Mouse (Mus musculus): Measurements from ENCODE around the gene Lyg1. TPM values are rescaled to one million over a fixed set of nuclear protein-coding genes. Genes with fewer than 3 reads are reported as not detected.

Gene Lyg1
- polyA plus RNA-seq, 1 experiment from 2014 or later = not detected

GRCm38 (mm10) chr1:37925971-37926370 is 31.6 kb downstream of the Lyg1 start:
- no peaks in the 10 kb centered on the region for H3K9me3 ChIP-seq
- H3K4me3 ChIP-seq = no peak overlapping the region
- no peak overlapping the region for H3K4me2 ChIP-seq (replicated peaks)
- H3K4me1 ChIP-seq = no peaks in the 10 kb centered on the region
- no peaks in the 10 kb centered on the region for H3K36me3 ChIP-seq
- no peak overlapping the region for H3K27ac ChIP-seq
- 76% methylated on average over 8 of the region's 8 CpGs for WGBS
- no peak for ATAC-seq (ENCODE audit: low FRiP score, low read depth)
- H3K27me3 ChIP-seq (replicated peaks) = no peaks in the 10 kb centered on the region
- H3K9ac ChIP-seq = no peak overlapping the region

GRCm38 (mm10) chr1:37922536-37922935 is 35.0 kb downstream of the Lyg1 start:
- WGBS = 48% methylated on average over 8 of the region's 8 CpGs
- ATAC-seq (ENCODE audit: low FRiP score, low read depth) = no peak
- Histone ChIP-seq H3K4me1 (no peaks in the 10 kb centered on the region), H3K36me3 (no peaks in the 10 kb centered on the region), H3K27ac (no peak overlapping the region), H3K9ac (no peak overlapping the region), H3K4me2 (replicated peaks) (no peak overlapping the region), H3K27me3 (replicated peaks) (no peaks in the 10 kb centered on the region), H3K4me3 (no peak overlapping the region), H3K9me3 (no peaks in the 10 kb centered on the region)

- no peak for ATAC-seq (ENCODE audit: low FRiP score, low read depth)
- no peaks in the 10 kb centered on the region for H3K27me3 ChIP-seq (replicated peaks)
- no peak overlapping the region for H3K4me3 ChIP-seq
- no peak overlapping the region for H3K27ac ChIP-seq
- no peaks in the 10 kb centered on the region for H3K9me3 ChIP-seq
- H3K4me2 ChIP-seq (replicated peaks) = no peak overlapping the region
- no peak overlapping the region for H3K9ac ChIP-seq
- no peaks in the 10 kb centered on the region for H3K4me1 ChIP-seq
- no peaks in the 10 kb centered on the region for H3K36me3 ChIP-seq
- 81% methylated on average over 6 of the region's 6 CpGs for WGBS
These were observed 39.5 kb downstream of the Lyg1 start for GRCm38 (mm10) chr1:37918096-37918495.

GRCm38 (mm10) chr1:37917666-37918065 is 39.9 kb downstream of the Lyg1 start:
- Histone ChIP-seq H3K4me2 (replicated peaks) (no peak overlapping the region), H3K36me3 (no peaks in the 10 kb centered on the region), H3K9me3 (no peaks in the 10 kb centered on the region), H3K27ac (no peak overlapping the region), H3K27me3 (replicated peaks) (no peaks in the 10 kb centered on the region), H3K4me3 (no peak overlapping the region), H3K4me1 (no peaks in the 10 kb centered on the region), H3K9ac (no peak overlapping the region)
- no peak for ATAC-seq (ENCODE audit: low FRiP score, low read depth)
- WGBS = 79% methylated on average over 13 of the region's 13 CpGs

- H3K9ac ChIP-seq = no peak within 1 kb of the TSS
- WGBS = 76% methylated on average over 5 of the region's 5 CpGs
- H3K27ac ChIP-seq = no peak within 1 kb of the TSS
- H3K4me2 ChIP-seq (replicated peaks) = no peak within 1 kb of the TSS
- no peaks in the 10 kb centered on the region for H3K36me3 ChIP-seq
- H3K4me3 ChIP-seq = no peak within 1 kb of the TSS
- H3K9me3 ChIP-seq = no peaks in the 10 kb centered on the region
- no peaks in the 10 kb centered on the region for H3K4me1 ChIP-seq
- no peaks in the 10 kb centered on the region for H3K27me3 ChIP-seq (replicated peaks)
- no peak for ATAC-seq (ENCODE audit: low FRiP score, low read depth)
These were observed 41.2 kb downstream of the Lyg1 start, which contains the start of gene Lyg2 for GRCm38 (mm10) chr1:37916393-37916792. TSS of gene Lyg2 (minus strand) at chr1:37916493.

GRCm38 (mm10) chr1:37912751-37913150 is 44.8 kb downstream of the Lyg1 start:
- WGBS = 78% methylated on average over 2 of the region's 2 CpGs
- Histone ChIP-seq H3K9me3 (no peaks in the 10 kb centered on the region), H3K4me1 (no peaks in the 10 kb centered on the region), H3K27ac (no peak overlapping the region), H3K9ac (no peak overlapping the region), H3K4me3 (no peak overlapping the region), H3K36me3 (no peaks in the 10 kb centered on the region), H3K4me2 (replicated peaks) (no peak overlapping the region), H3K27me3 (replicated peaks) (no peaks in the 10 kb centered on the region)
- no peak for ATAC-seq (ENCODE audit: low FRiP score, low read depth)

- Histone ChIP-seq H3K4me1 (no peaks in the 10 kb centered on the region), H3K4me2 (replicated peaks) (no peak overlapping the region), H3K36me3 (peaks cover 14% of the 10 kb centered on the region), H3K9ac (no peak overlapping the region), H3K9me3 (no peaks in the 10 kb centered on the region), H3K27me3 (replicated peaks) (no peaks in the 10 kb centered on the region), H3K27ac (no peak overlapping the region), H3K4me3 (no peak overlapping the region)
- no peak for ATAC-seq (ENCODE audit: low FRiP score, low read depth)
- 37% methylated on average over 6 of the region's 6 CpGs for WGBS
These were observed 54.4 kb downstream of the Lyg1 start for GRCm38 (mm10) chr1:37903178-37903577.

- Histone ChIP-seq H3K27me3 (replicated peaks) (no peaks in the 10 kb centered on the region), H3K4me1 (no peaks in the 10 kb centered on the region), H3K36me3 (peaks cover 35% of the 10 kb centered on the region), H3K9ac (no peak overlapping the region), H3K4me3 (no peak overlapping the region), H3K4me2 (replicated peaks) (no peak overlapping the region), H3K27ac (no peak overlapping the region), H3K9me3 (no peaks in the 10 kb centered on the region)
- WGBS = 58% methylated on average over 6 of the region's 6 CpGs
- no peak for ATAC-seq (ENCODE audit: low FRiP score, low read depth)
These were observed 57.3 kb downstream of the Lyg1 start for GRCm38 (mm10) chr1:37900288-37900687.

- Histone ChIP-seq H3K27ac (no peak overlapping the region), H3K4me3 (no peak overlapping the region), H3K9ac (no peak overlapping the region), H3K4me2 (replicated peaks) (no peak overlapping the region), H3K9me3 (no peaks in the 10 kb centered on the region), H3K4me1 (no peaks in the 10 kb centered on the region), H3K36me3 (peaks cover 39% of the 10 kb centered on the region), H3K27me3 (replicated peaks) (no peaks in the 10 kb centered on the region)
- 85% methylated on average over 4 of the region's 4 CpGs for WGBS
- no peak for ATAC-seq (ENCODE audit: low FRiP score, low read depth)
These were observed 57.7 kb downstream of the Lyg1 start for GRCm38 (mm10) chr1:37899816-37900215.

Other genes starting within 250 kb of the Lyg1 start
- 0.75 and 1.3 TPM in 2 replicates for gene 2010300C02Rik, start 237.7 kb downstream of the Lyg1 start, polyA plus RNA-seq (2016; fragmentation: Nextera tagmentation; extraction: Ambion mirVana)
- 18.1 and 19.3 TPM in 2 replicates for gene Tsga10, start 91.3 kb downstream of the Lyg1 start, polyA plus RNA-seq (2016; fragmentation: Nextera tagmentation; extraction: Ambion mirVana)
- 7.1 and 7.9 TPM in 2 replicates for gene Lipt1, start 86.0 kb downstream of the Lyg1 start, polyA plus RNA-seq (2016; fragmentation: Nextera tagmentation; extraction: Ambion mirVana)
- gene Mitd1, start 67.3 kb downstream of the Lyg1 start, polyA plus RNA-seq (2016; fragmentation: Nextera tagmentation; extraction: Ambion mirVana) = 18.4 and 20.3 TPM in 2 replicates
- 217 and 221 TPM in 2 replicates for gene Mrpl30, start 67.3 kb downstream of the Lyg1 start, polyA plus RNA-seq (2016; fragmentation: Nextera tagmentation; extraction: Ambion mirVana)
- not detected in 2 replicates for gene Lyg2, start 41.3 kb downstream of the Lyg1 start, polyA plus RNA-seq (2016; fragmentation: Nextera tagmentation; extraction: Ambion mirVana)
- gene Txndc9, start 40.1 kb upstream of the Lyg1 start, polyA plus RNA-seq (2016; fragmentation: Nextera tagmentation; extraction: Ambion mirVana) = 158 and 169 TPM in 2 replicates
- 26.6 and 27.5 TPM in 2 replicates for gene Eif5b, start 40.3 kb upstream of the Lyg1 start, polyA plus RNA-seq (2016; fragmentation: Nextera tagmentation; extraction: Ambion mirVana)
- 38.6 and 43.5 TPM in 2 replicates for gene Rev1, start 172.0 kb upstream of the Lyg1 start, polyA plus RNA-seq (2016; fragmentation: Nextera tagmentation; extraction: Ambion mirVana)

Data from neural tube, embryonic 12.5 days (tissue).